Mouse (Mus musculus) liver, embryonic 12.5 days (tissue): ENCODE data around the gene Nodal. TPM values are rescaled to one million over a fixed set of nuclear protein-coding genes. Genes with fewer than 3 reads are reported as not detected.

Experiments used
- ATAC-seq: fragments of 200-750 bp; cut with Nextera tagmentation; 2 replicates; pipeline ENCODE4 v1.8.0; 2017; ENCODE audit warnings: moderate number of reproducible peaks, mild to moderate bottlenecking, moderate library complexity
- H3K27ac ChIP-seq: fragments of 300-500 bp; sonication (generic); 2 replicates; pipeline ENCODE4 v1.5.1; 2016; ENCODE audit warnings: mild to moderate bottlenecking
- H3K27me3 ChIP-seq: fragments of 300-500 bp; sonication (generic); replicated peaks from 2 replicates; pipeline ENCODE4 v1.6.1; 2016; ENCODE audit warnings: mild to moderate bottlenecking, moderate library complexity
- H3K36me3 ChIP-seq: fragments of 300-500 bp; sonication (generic); 2 replicates; pipeline ENCODE4 v1.6.1; 2016; ENCODE audit warnings: mild to moderate bottlenecking, moderate library complexity
- H3K4me1 ChIP-seq: fragments of 300-500 bp; sonication (generic); 2 replicates; pipeline ENCODE4 v1.6.1; 2016
- H3K4me2 ChIP-seq: fragments of 300-500 bp; sonication (generic); 2 replicates; pipeline ENCODE4 v1.6.1; 2016; ENCODE audit warnings: mild to moderate bottlenecking, moderate library complexity
- H3K4me3 ChIP-seq: fragments of 300-500 bp; sonication (generic); 2 replicates; pipeline ENCODE4 v1.5.1; 2016; ENCODE audit warnings: mild to moderate bottlenecking, moderate library complexity
- H3K9ac ChIP-seq: fragments of 300-500 bp; sonication (generic); 2 replicates; pipeline ENCODE4 v1.6.1; 2016; ENCODE audit warnings: mild to moderate bottlenecking, moderate library complexity
- H3K9me3 ChIP-seq: fragments of 300-500 bp; sonication (generic); replicated peaks from 2 replicates; pipeline ENCODE4 v1.6.1; 2016; ENCODE audit warnings: mild to moderate bottlenecking, moderate library complexity
- WGBS: fragments of 180-500 bp; shearing (Covaris S2); methylation state at CpG from one replicate; pipeline ENCODE4 v1.1.7; 2016; ENCODE audit not compliant: insufficient replicate concordance; 5-methylcytosine and 5-hydroxymethylcytosine counted together
- polyA plus RNA-seq: library from polyadenylated mRNA; unstranded; fragments of >200 nt; fragmentation: Nextera tagmentation; extraction: Ambion mirVana; gene quantifications from 2 replicates; pipeline ENCODE4 v1.2.1, GENCODE M21; 2016

The Nodal gene
- polyA plus RNA-seq, 1 experiment from 2014 or later = 0.31 TPM

- 1% methylated on average over 8 of the region's 8 CpGs for WGBS
- Histone ChIP-seq H3K4me1 (peaks cover 54% of the 10 kb centered on the region), H3K4me2 (peak overlapping the region; percentile 89), H3K4me3 (peak overlapping the region; percentile 60), H3K36me3 (no peaks in the 10 kb centered on the region), H3K9ac (0 out of 2 replicates have a peak overlapping the region, but pooled peaks have one; percentile 64), H3K9me3 (no peaks in the 10 kb centered on the region), H3K27ac (no peak overlapping the region), H3K27me3 (peaks cover 63% of the 10 kb centered on the region)
- 0 out of 2 replicates have a peak, but pooled peaks have one; percentile 22 for ATAC-seq
These were observed 35.9 kb upstream of the Nodal start for GRCm38 (mm10) chr10:61381823-61382222.

- Histone ChIP-seq H3K4me3 (peak overlapping the region; percentile 60), H3K36me3 (no peaks in the 10 kb centered on the region), H3K9ac (peak overlapping the region; percentile 64), H3K27me3 (peaks cover 63% of the 10 kb centered on the region), H3K9me3 (no peaks in the 10 kb centered on the region), H3K27ac (no peak overlapping the region), H3K4me1 (peaks cover 53% of the 10 kb centered on the region), H3K4me2 (peak overlapping the region; percentile 89)
- 0% methylated on average over 8 of the region's 8 CpGs for WGBS
- no peak for ATAC-seq
These were observed 35.5 kb upstream of the Nodal start for GRCm38 (mm10) chr10:61382281-61382731.

GRCm38 (mm10) chr10:61383021-61383714 is 34.6 kb upstream of the Nodal start, which contains the start of gene Pald1:
TSS of gene Pald1 (minus strand) at chr10:61383530.
- no peak within 1 kb of the TSS for H3K27ac ChIP-seq
- H3K9me3 ChIP-seq = no peaks in the 10 kb centered on the region
- H3K27me3 ChIP-seq = peaks cover 63% of the 10 kb centered on the region
- WGBS = 0% methylated on average over 60 of the region's 60 CpGs
- H3K4me1 ChIP-seq = peaks cover 53% of the 10 kb centered on the region
- peak; percentile 71 for ATAC-seq
- H3K4me3 ChIP-seq = peak within 1 kb of the TSS; percentile 60
- peak within 1 kb of the TSS; percentile 89 for H3K4me2 ChIP-seq
- no peaks in the 10 kb centered on the region for H3K36me3 ChIP-seq
- H3K9ac ChIP-seq = peak within 1 kb of the TSS; percentile 64

GRCm38 (mm10) chr10:61383715-61384047 is 34.1 kb upstream of the Nodal start:
- ATAC-seq = no peak
- peaks cover 63% of the 10 kb centered on the region for H3K27me3 ChIP-seq
- H3K4me2 ChIP-seq = peak overlapping the region; percentile 89
- WGBS = 10% methylated on average over 11 of the region's 11 CpGs
- H3K27ac ChIP-seq = no peak overlapping the region
- peaks cover 51% of the 10 kb centered on the region for H3K4me1 ChIP-seq
- no peaks in the 10 kb centered on the region for H3K36me3 ChIP-seq
- H3K9me3 ChIP-seq = no peaks in the 10 kb centered on the region
- peak overlapping the region; percentile 60 for H3K4me3 ChIP-seq
- H3K9ac ChIP-seq = peak overlapping the region; percentile 64

- peaks cover 40% of the 10 kb centered on the region for H3K4me1 ChIP-seq
- WGBS = 70% methylated on average over 6 of the region's 6 CpGs
These were observed 32.6 kb upstream of the Nodal start for GRCm38 (mm10) chr10:61385174-61385573.

GRCm38 (mm10) chr10:61386284-61386683 is 31.5 kb upstream of the Nodal start:
- no peak overlapping the region for H3K27ac ChIP-seq
- WGBS = 45% methylated on average over 6 of the region's 6 CpGs
- no peaks in the 10 kb centered on the region for H3K36me3 ChIP-seq
- H3K4me3 ChIP-seq = no peak overlapping the region
- no peak overlapping the region for H3K4me2 ChIP-seq
- no peak for ATAC-seq
- H3K9ac ChIP-seq = no peak overlapping the region
- no peaks in the 10 kb centered on the region for H3K9me3 ChIP-seq
- H3K27me3 ChIP-seq = peaks cover 45% of the 10 kb centered on the region
- H3K4me1 ChIP-seq = peaks cover 29% of the 10 kb centered on the region

More at GRCm38 (mm10) chr10:61385174-61385573, 32.6 kb upstream of the Nodal start:
- Histone ChIP-seq H3K4me2 (no peak overlapping the region), H3K27ac (no peak overlapping the region), H3K9me3 (no peaks in the 10 kb centered on the region), H3K9ac (no peak overlapping the region), H3K4me3 (no peak overlapping the region), H3K36me3 (no peaks in the 10 kb centered on the region), H3K27me3 (peaks cover 56% of the 10 kb centered on the region)
- ATAC-seq = no peak

- 79% methylated on average over 5 of the region's 5 CpGs for WGBS
- no peak for ATAC-seq
- Histone ChIP-seq H3K27me3 (peaks cover 30% of the 10 kb centered on the region), H3K27ac (no peak overlapping the region), H3K9ac (no peak overlapping the region), H3K9me3 (no peaks in the 10 kb centered on the region), H3K36me3 (no peaks in the 10 kb centered on the region), H3K4me2 (no peak overlapping the region), H3K4me1 (peaks cover 2% of the 10 kb centered on the region), H3K4me3 (no peak overlapping the region)
These were observed 28.8 kb upstream of the Nodal start for GRCm38 (mm10) chr10:61389020-61389419.

GRCm38 (mm10) chr10:61390148-61390547 is 27.6 kb upstream of the Nodal start:
- Histone ChIP-seq H3K9me3 (no peaks in the 10 kb centered on the region), H3K9ac (no peak overlapping the region), H3K4me1 (no peaks in the 10 kb centered on the region; the same call in 1 of the 2 replicates), H3K36me3 (no peaks in the 10 kb centered on the region), H3K4me3 (no peak overlapping the region), H3K27me3 (peaks cover 21% of the 10 kb centered on the region), H3K27ac (no peak overlapping the region), H3K4me2 (no peak overlapping the region)
- ATAC-seq = no peak
- 39% methylated on average over 2 of the region's 2 CpGs for WGBS

- H3K4me1 ChIP-seq = no peaks in the 10 kb centered on the region; the same call in 1 of the 2 replicates
- H3K27ac ChIP-seq = no peak overlapping the region
- no peaks in the 10 kb centered on the region for H3K36me3 ChIP-seq
- H3K9me3 ChIP-seq = no peaks in the 10 kb centered on the region
- H3K4me2 ChIP-seq = no peak overlapping the region
- 38% methylated on average over 4 of the region's 4 CpGs for WGBS
- no peak overlapping the region for H3K4me3 ChIP-seq
- no peak for ATAC-seq
- no peak overlapping the region for H3K9ac ChIP-seq
- peaks cover 13% of the 10 kb centered on the region for H3K27me3 ChIP-seq
These were observed 25.2 kb upstream of the Nodal start for GRCm38 (mm10) chr10:61392584-61392983.

- Histone ChIP-seq H3K4me2 (no peak overlapping the region), H3K4me1 (no peaks in the 10 kb centered on the region; the same call in 1 of the 2 replicates), H3K27ac (no peak overlapping the region), H3K4me3 (no peak overlapping the region), H3K27me3 (peaks cover 13% of the 10 kb centered on the region), H3K9ac (no peak overlapping the region), H3K36me3 (no peaks in the 10 kb centered on the region), H3K9me3 (no peaks in the 10 kb centered on the region)
- ATAC-seq = no peak
- WGBS = 27% methylated on average over 9 of the region's 9 CpGs
These were observed 23.2 kb upstream of the Nodal start for GRCm38 (mm10) chr10:61394476-61395136.

GRCm38 (mm10) chr10:61398125-61398524 is 19.6 kb upstream of the Nodal start:
- Histone ChIP-seq H3K4me2 (no peak overlapping the region), H3K4me3 (no peak overlapping the region), H3K9ac (no peak overlapping the region), H3K27ac (no peak overlapping the region), H3K27me3 (no peaks in the 10 kb centered on the region; the same call in 1 of the 2 replicates), H3K4me1 (no peaks in the 10 kb centered on the region), H3K36me3 (no peaks in the 10 kb centered on the region), H3K9me3 (0 out of 2 replicates have a peak, but pooled peaks cover 7% of the 10 kb centered on the region)
- 63% methylated on average over 3 of the region's 3 CpGs for WGBS
- ATAC-seq = no peak

- no peak overlapping the region for H3K4me2 ChIP-seq
- no peak overlapping the region for H3K27ac ChIP-seq
- H3K4me3 ChIP-seq = no peak overlapping the region
- H3K9me3 ChIP-seq = 0 out of 2 replicates have a peak, but pooled peaks cover 7% of the 10 kb centered on the region
- no peaks in the 10 kb centered on the region for H3K36me3 ChIP-seq
- H3K4me1 ChIP-seq = no peaks in the 10 kb centered on the region
- no peak overlapping the region for H3K9ac ChIP-seq
- no peaks in the 10 kb centered on the region; the same call in 1 of the 2 replicates for H3K27me3 ChIP-seq
- WGBS = 23% methylated on average over 13 of the region's 13 CpGs
- ATAC-seq = peak; percentile 73
These were observed 18.5 kb upstream of the Nodal start for GRCm38 (mm10) chr10:61399156-61399734.
